Mouse (Mus musculus): ENCODE results near the gene Orm3.

- TF ChIP-seq CTCF (IDR thresholded peaks at IDR 0.05; ENCODE audit: low read depth), result no peak
- TF ChIP-seq EP300 (optimal IDR thresholded peaks at IDR 0.05), result no peak
These were observed 27.5 kb downstream of the Orm3 start for GRCm38 (mm10) chr4:63383474-63383873.

Data from stomach, postnatal 0 days (tissue).